Mouse (Mus musculus) mouse embryonic stem cell (cell line): ENCODE measurements at regions not wholly inside any gene's neighbourhood (a gene's known extent, or its start where the extent isn't known, plus 50 kb on each side); places are given as distances from the start of the nearest gene placed in this dataset.
"Not testable (repeated sequence)": the region's sequence is repeated elsewhere in the genome, so short reads cannot be mapped to it uniquely, and the experiment has no call there.

Source experiments
- in situ Hi-C, 2 experiments: fragments of 300-500 bp; cut with MboI; formaldehyde crosslinking; loops; 1 replicate in 1 of 2; 3 replicates in 1 of 2; pipeline ENCODE4 v1.14.3; 2019 to 2020; ENCODE audit warnings: low sequenced_read_pairs in 2 of 2, low pct_unique_long_range_greater_than_20kb in 1 of 2, mixed read lengths in 1 of 2; ENCODE audit not compliant: unreplicated experiment in 1 of 2

DNA sequence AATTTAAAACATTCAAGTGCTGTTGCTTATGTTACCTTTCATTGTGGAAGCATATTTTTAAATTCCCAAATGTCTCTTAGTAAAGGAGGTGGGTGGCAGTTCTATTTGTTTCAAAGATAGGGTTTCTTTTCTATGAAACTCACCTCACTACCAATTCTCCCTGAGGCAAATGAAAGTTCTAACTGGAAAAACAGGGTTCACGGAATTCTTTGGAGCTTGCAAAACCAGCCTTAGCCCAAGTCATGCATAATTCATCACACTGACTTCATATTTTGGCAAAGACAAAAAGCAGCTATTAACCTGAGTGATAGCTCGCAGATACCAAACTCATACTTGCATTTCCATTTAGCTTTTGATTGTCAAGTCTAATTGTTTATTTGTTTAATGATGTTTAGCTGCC lies 73.8 kb downstream of the Dio2 start:
- in situ Hi-C loops = no loop called here

GRCm38 (mm10) chr12:90645452-90645851 lies 92.8 kb downstream of the Dio2 start:
- in situ Hi-C loops = no loop called here

DNA sequence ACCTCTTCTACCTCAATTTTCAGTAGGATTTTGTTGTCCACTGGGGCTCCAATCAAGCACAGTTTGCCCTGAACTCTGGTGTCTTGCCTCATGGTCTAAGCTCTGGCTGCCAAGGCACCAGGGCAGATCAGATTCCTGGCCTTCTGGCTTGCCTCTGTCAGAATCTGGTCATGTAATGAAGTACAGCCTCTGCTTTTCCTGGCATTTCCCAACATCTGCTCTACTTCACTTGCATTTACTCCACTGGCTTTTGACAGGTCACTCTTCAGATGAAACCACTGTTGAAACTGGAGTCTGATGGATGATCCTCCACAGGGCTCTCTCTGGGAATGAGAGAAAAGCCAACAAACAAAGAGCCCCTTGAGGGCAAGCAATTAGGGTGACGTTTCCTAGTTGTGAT lies 94.3 kb downstream of the Dio2 start:
- in situ Hi-C loops = no loop called here

GRCm38 (mm10) chr12:90624856-90625255 lies 113.4 kb downstream of the Dio2 start:
- in situ Hi-C loops = no loop called here

GRCm38 (mm10) chr12:90623426-90623825 lies 114.8 kb downstream of the Dio2 start:
- in situ Hi-C loops = no loop called here

GRCm38 (mm10) chr12:90608810-90609209 lies 129.4 kb downstream of the Dio2 start:
- in situ Hi-C loops = no loop called here

DNA sequence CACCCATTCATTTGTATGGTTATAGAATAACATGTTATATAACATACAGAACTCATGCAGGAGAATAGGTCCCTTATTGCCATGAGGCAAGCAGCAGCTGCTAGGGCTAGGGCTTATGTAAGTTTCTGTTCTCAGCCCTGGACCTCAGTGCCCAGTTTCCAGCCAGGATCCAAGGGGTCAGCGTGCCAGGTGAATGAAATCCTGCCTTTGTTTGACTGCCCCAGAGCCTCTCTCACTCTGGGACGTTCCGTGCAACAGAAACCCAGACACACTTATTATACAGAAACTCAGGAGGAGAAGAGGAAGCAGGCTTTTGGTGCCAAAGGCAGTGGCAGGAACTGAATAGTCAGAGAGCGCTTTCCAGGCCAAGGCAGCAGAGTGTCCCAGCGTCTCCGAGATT lies 130.3 kb downstream of the Dio2 start:
- in situ Hi-C loops = no loop called here

DNA sequence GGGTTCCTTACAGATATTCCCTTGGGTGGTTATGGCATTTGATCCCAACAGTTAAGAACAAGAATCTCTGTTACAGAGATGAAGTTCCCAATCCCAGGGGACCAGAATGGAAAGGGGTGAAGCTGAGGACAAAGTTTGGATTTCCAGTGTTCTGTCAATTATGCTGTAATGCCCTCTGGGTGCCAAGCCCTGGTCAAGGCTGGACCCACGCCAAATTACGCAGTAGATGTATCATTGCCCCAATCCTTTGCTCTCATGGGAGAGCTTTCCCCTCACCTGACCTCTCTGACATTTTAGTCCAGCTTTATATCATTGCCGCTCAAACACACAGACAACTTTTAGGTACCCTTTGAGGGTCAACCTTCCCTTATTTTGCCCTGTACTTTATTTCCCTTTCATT lies 158.2 kb downstream of the Dio2 start:
- in situ Hi-C loops = no loop called here

GRCm38 (mm10) chr12:90576103-90576502 lies 162.1 kb downstream of the Dio2 start:
- in situ Hi-C loops = no loop called here

- in situ Hi-C loops = no loop called here
Measured at GRCm38 (mm10) chr12:90571907-90572306, 166.3 kb downstream of the Dio2 start.

DNA sequence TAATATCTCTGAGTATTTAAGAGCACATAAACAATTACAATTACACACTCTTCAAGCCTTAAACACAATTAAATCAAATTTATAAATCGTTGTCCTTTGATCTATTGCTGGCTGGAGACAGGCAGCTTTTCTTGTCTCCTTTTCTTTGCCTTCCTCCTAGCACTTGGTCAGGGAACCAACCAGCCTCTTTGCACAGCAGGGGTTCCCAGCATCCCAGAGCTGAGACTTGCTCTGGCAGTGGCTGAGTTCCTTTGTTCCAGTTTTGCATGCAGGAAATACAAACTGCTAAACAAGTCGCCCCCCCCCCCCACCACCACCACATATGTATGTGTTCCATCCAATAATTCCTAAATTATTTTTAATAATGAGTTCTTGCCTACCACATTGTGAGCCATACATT lies 166.7 kb downstream of the Dio2 start:
- in situ Hi-C loops = no loop called here

- in situ Hi-C loops = no loop called here
Measured at GRCm38 (mm10) chr12:90566349-90566748, 171.9 kb downstream of the Dio2 start.

DNA sequence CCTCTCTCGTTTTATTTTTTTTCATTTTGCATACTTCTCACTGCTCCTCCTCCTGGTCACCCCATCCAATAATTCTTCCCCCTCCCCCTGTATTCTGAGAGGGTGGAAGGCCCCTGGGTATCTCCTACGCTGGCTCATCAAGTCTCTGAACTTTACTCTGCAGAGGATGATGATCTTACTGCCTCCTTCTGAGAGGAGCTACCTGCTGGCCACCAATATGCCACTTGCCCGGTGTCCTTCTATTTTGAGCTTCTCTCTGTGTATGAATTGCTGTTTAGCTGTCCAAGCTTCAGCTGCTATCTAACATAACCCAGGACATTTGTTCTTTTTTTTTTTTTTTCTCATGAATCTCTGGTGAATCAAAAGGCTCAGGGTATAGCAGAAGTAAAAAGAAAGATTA lies 173.2 kb downstream of the Dio2 start:
- in situ Hi-C loops = no loop called here

DNA sequence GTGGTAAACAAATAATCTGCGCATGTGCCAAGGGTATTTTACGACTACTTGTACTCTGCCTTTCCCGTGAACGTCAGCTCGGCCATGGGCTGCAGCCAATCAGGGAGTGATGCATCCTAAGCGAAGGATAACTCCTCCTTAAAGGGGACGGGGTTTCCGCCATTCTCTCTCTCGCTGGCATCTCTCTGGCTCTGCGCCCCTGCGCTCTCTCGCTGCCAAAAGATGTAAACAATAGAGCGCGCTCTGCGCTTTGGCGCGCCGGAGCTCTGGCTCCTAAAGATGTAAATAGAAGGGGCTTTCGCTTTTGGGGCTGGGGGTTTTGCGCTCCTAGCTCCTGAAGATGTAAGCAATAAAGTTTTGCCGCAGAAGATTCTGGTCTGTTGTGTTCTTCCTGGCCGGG lies 173.6 kb downstream of the Dio2 start:
- in situ Hi-C loops = not testable (repeated sequence)

DNA sequence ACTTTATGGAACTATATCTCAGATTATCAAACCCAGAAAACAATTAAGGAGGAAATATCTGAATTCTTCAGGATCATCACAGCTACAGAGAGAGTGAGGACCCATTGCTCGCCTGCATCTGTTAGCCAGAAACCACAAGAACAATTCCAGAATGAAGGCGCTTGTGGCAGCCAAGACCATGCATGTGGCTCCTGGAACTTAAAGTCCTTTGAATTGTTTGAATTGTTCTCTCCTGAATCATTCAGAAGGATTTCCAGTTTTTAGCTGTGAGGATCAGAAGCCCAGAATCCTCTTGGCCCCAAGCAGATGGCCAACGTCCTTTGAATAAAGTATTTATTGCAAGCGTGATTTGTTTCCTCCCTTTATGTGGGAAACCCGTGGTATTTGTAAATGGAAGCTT lies 195.9 kb downstream of the Dio2 start:
- in situ Hi-C loops = loop anchor here in 1 of 2 experiments (25.0 kb wide), 1 partner anchor 770 kb away; no protein-coding TSS in a partner anchor
